Mouse (Mus musculus) gonadal fat pad, adult 2 months (tissue): ENCODE measurements around the gene Tgfb2. TPM values are rescaled to one million over a fixed set of nuclear protein-coding genes. Genes with fewer than 3 reads are reported as not detected.

Source experiments
- DNase-seq: peaks from one replicate; pipeline ENCODE4 v3.0.0-alpha.2; 2012; ENCODE audit warnings: low read depth
- polyA plus RNA-seq: library from polyadenylated mRNA; depleted of rRNA; stranded (reverse); fragments of >200 nt; gene quantifications from 2 replicates; pipeline ENCODE4 v1.2.3, GENCODE M21; 2012; rRNA removed

Tgfb2 gene
- 1.6 and 3.3 TPM in 2 replicates for polyA plus RNA-seq

- DNase-seq = no peak
These were observed at the start of gene Tgfb2 for GRCm38 (mm10) chr1:186705915-186706248. Tgfb2 (minus strand) TSS chr1:186705989.

GRCm38 (mm10) chr1:186749675-186750283 is 44.0 kb upstream of the Tgfb2 start:
- DNase-seq = no peak

- DNase-seq = peak; percentile 47
These were observed 43.2 kb upstream of the Tgfb2 start, which contains the start of gene Rrp15 for GRCm38 (mm10) chr1:186748724-186749653. Rrp15 (minus strand) TSS chr1:186749358.

- no peak for DNase-seq
These were observed 34.0 kb upstream of the Tgfb2 start for GRCm38 (mm10) chr1:186739828-186740227.

- no peak for DNase-seq
These were observed 29.7 kb upstream of the Tgfb2 start for GRCm38 (mm10) chr1:186735537-186735936.

- no peak for DNase-seq
These were observed 27.3 kb upstream of the Tgfb2 start for GRCm38 (mm10) chr1:186733052-186733451.

- no peak for DNase-seq
These were observed 23.0 kb upstream of the Tgfb2 start for GRCm38 (mm10) chr1:186728778-186729177.

GRCm38 (mm10) chr1:186726117-186726516 is 20.3 kb upstream of the Tgfb2 start:
- DNase-seq = no peak

GRCm38 (mm10) chr1:186722299-186722698 is 16.5 kb upstream of the Tgfb2 start:
- DNase-seq = no peak

GRCm38 (mm10) chr1:186721846-186722245 is 16.1 kb upstream of the Tgfb2 start:
- no peak for DNase-seq

- no peak for DNase-seq
These were observed 15.4 kb upstream of the Tgfb2 start for GRCm38 (mm10) chr1:186721166-186721565.

- DNase-seq = no peak
These were observed 13.9 kb upstream of the Tgfb2 start for GRCm38 (mm10) chr1:186719708-186720107.

GRCm38 (mm10) chr1:186718881-186719280 is 13.1 kb upstream of the Tgfb2 start:
- no peak for DNase-seq

- DNase-seq = no peak
These were observed 9.4 kb upstream of the Tgfb2 start for GRCm38 (mm10) chr1:186714980-186715896.

GRCm38 (mm10) chr1:186714215-186714614 is 8.4 kb upstream of the Tgfb2 start:
- no peak for DNase-seq

GRCm38 (mm10) chr1:186712802-186713471 is 7.1 kb upstream of the Tgfb2 start:
- no peak for DNase-seq

GRCm38 (mm10) chr1:186705203-186705914 is 430 bp downstream of the Tgfb2 start:
- DNase-seq = no peak

GRCm38 (mm10) chr1:186703980-186704701 is 1.6 kb downstream of the Tgfb2 start:
- DNase-seq = no peak

GRCm38 (mm10) chr1:186703256-186703979 is 2.4 kb downstream of the Tgfb2 start:
- no peak for DNase-seq
